Mouse (Mus musculus): ENCODE measurements around the gene Twist2.

DNA sequence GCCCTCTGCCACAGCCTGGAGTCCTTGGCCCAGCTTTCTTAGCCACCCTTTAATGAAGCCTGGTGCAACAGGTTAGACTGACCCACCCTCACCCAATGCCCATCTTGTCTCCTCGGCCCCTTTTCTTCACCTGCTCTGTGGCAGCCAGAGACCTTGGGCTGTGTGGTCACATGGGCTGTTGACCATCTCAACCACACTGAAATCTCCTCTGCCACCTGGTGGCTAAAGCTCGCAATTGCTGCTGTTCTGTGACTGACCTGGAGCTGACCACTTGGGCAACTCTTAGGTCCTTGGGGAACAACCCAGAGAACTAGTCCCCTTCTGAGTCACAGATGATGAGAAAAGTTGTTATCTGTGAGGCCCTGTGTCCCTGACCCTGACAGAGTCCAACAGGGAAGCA lies 73.4 kb downstream of the Twist2 start:
- no peak for TF ChIP-seq EP300 (IDR thresholded peaks at IDR 0.05; ENCODE audit: low read depth)
- peak; percentile 85 for TF ChIP-seq CTCF (IDR thresholded peaks at IDR 0.05; ENCODE audit: low read depth)
